Mouse (Mus musculus) urinary bladder, postnatal 36 days (tissue): ENCODE measurements around the gene 4932438H23Rik.
"Not testable (repeated sequence)": the region's sequence is repeated elsewhere in the genome, so short reads cannot be mapped to it uniquely, and the experiment has no call there.

Source experiments
- DNase-seq, 2 experiments: peaks; one replicate each; pipeline ENCODE4 v3.0.0; 2022; ENCODE audit warnings: low spot score in 2 of 2, mixed read lengths in 1 of 2

4932438H23Rik gene

GRCm38 (mm10) chr16:91099444-91100065, 4.6 kb upstream of the 4932438H23Rik start:
- no peak for DNase-seq

GRCm38 (mm10) chr16:91097858-91098257, 2.9 kb upstream of the 4932438H23Rik start:
- no peak for DNase-seq

- DNase-seq: no peak
Measured at GRCm38 (mm10) chr16:91096984-91097506, 2.1 kb upstream of the 4932438H23Rik start.

GRCm38 (mm10) chr16:91096016-91096415, 1.1 kb upstream of the 4932438H23Rik start:
- no peak for DNase-seq

GRCm38 (mm10) chr16:91086642-91087306, 8.1 kb downstream of the 4932438H23Rik start:
- no peak for DNase-seq

- DNase-seq: no peak
Measured at GRCm38 (mm10) chr16:91085239-91085825, 9.6 kb downstream of the 4932438H23Rik start.

GRCm38 (mm10) chr16:91084307-91085238, 10.3 kb downstream of the 4932438H23Rik start:
- peak in 1 of 2 experiments; percentile 32 for DNase-seq

GRCm38 (mm10) chr16:91083002-91083646, 11.8 kb downstream of the 4932438H23Rik start:
- no peak for DNase-seq

- DNase-seq: peak; percentile 33 to 58
Measured at GRCm38 (mm10) chr16:91081508-91081907, 13.4 kb downstream of the 4932438H23Rik start.

GRCm38 (mm10) chr16:91076180-91076579, 18.7 kb downstream of the 4932438H23Rik start:
- DNase-seq: no peak

GRCm38 (mm10) chr16:91075423-91075822, 19.5 kb downstream of the 4932438H23Rik start:
- DNase-seq: not testable (repeated sequence)

GRCm38 (mm10) chr16:91073163-91073892, 21.6 kb downstream of the 4932438H23Rik start:
- peak; percentile 79 to 85 for DNase-seq

GRCm38 (mm10) chr16:91072256-91072655, 22.7 kb downstream of the 4932438H23Rik start:
- no peak for DNase-seq

GRCm38 (mm10) chr16:91068969-91069368, 26.0 kb downstream of the 4932438H23Rik start:
- DNase-seq: no peak

GRCm38 (mm10) chr16:91067122-91067521, 27.8 kb downstream of the 4932438H23Rik start:
- DNase-seq: no peak

- no peak for DNase-seq
Measured at GRCm38 (mm10) chr16:91064583-91065365, 30.1 kb downstream of the 4932438H23Rik start.

GRCm38 (mm10) chr16:91063786-91064185, 31.1 kb downstream of the 4932438H23Rik start:
- DNase-seq: no peak

- DNase-seq: no peak
Measured at GRCm38 (mm10) chr16:91061531-91062318, 33.2 kb downstream of the 4932438H23Rik start.

- DNase-seq: no peak
Measured at GRCm38 (mm10) chr16:91057741-91058140, 37.2 kb downstream of the 4932438H23Rik start.
